Mouse (Mus musculus): ENCODE results near the gene Zbtb43. TPM values are rescaled to one million over a fixed set of nuclear protein-coding genes. Genes with fewer than 3 reads are reported as not detected.

Zbtb43 gene
- polyA plus RNA-seq, 1 experiment from 2014 or later = 27.3 TPM

- 42% methylated on average over 11 of the region's 11 CpGs for WGBS
These were observed 31.2 kb downstream of the Zbtb43 start for GRCm38 (mm10) chr2:33437184-33437583.

GRCm38 (mm10) chr2:33436035-33436580, 32.3 kb downstream of the Zbtb43 start:
- H3K4me1 ChIP-seq = peaks cover 42% of the 10 kb centered on the region
- H3K4me2 ChIP-seq (replicated peaks) = peak overlapping the region; percentile 48
- H3K36me3 ChIP-seq = no peaks in the 10 kb centered on the region
- H3K27me3 ChIP-seq = peaks cover 9% of the 10 kb centered on the region; the same call in 1 of the 2 replicates
- peak overlapping the region; percentile 11; the same call in 1 of the 2 replicates for H3K4me3 ChIP-seq
- peak overlapping the region; percentile 8; the same call in 1 of the 2 replicates for H3K9ac ChIP-seq
- no peak for ATAC-seq (ENCODE audit: low FRiP score)
- H3K27ac ChIP-seq = no peak overlapping the region
- no peaks in the 10 kb centered on the region for H3K9me3 ChIP-seq (replicated peaks)
- WGBS = 8% methylated on average over 16 of the region's 16 CpGs

More at GRCm38 (mm10) chr2:33437184-33437583, 31.2 kb downstream of the Zbtb43 start:
- no peak overlapping the region for H3K27ac ChIP-seq
- peaks cover 9% of the 10 kb centered on the region; the same call in 1 of the 2 replicates for H3K27me3 ChIP-seq
- H3K9ac ChIP-seq = no peak overlapping the region
- no peak for ATAC-seq (ENCODE audit: low FRiP score)
- H3K4me2 ChIP-seq (replicated peaks) = no peak overlapping the region
- no peak overlapping the region for H3K4me3 ChIP-seq
- peaks cover 43% of the 10 kb centered on the region for H3K4me1 ChIP-seq
- H3K9me3 ChIP-seq (replicated peaks) = no peaks in the 10 kb centered on the region
- no peaks in the 10 kb centered on the region for H3K36me3 ChIP-seq

GRCm38 (mm10) chr2:33435036-33435650, 33.2 kb downstream of the Zbtb43 start:
- H3K27me3 ChIP-seq = peaks cover 9% of the 10 kb centered on the region; the same call in 1 of the 2 replicates
- peaks cover 40% of the 10 kb centered on the region for H3K4me1 ChIP-seq
- no peaks in the 10 kb centered on the region for H3K9me3 ChIP-seq (replicated peaks)
- 45% methylated on average over 8 of the region's 8 CpGs for WGBS
- no peak overlapping the region for H3K27ac ChIP-seq
- no peak overlapping the region for H3K9ac ChIP-seq
- H3K36me3 ChIP-seq = no peaks in the 10 kb centered on the region
- no peak overlapping the region for H3K4me3 ChIP-seq
- ATAC-seq (ENCODE audit: low FRiP score) = no peak
- no peak overlapping the region; the same call in 1 of the 2 replicates for H3K4me2 ChIP-seq (replicated peaks)

GRCm38 (mm10) chr2:33432877-33433276, 35.5 kb downstream of the Zbtb43 start:
- 0 out of 2 replicates have a peak, but pooled peaks cover 5% of the 10 kb centered on the region for H3K27me3 ChIP-seq
- H3K9ac ChIP-seq = no peak overlapping the region
- no peak overlapping the region for H3K4me2 ChIP-seq (replicated peaks)
- no peak overlapping the region for H3K4me3 ChIP-seq
- no peak for ATAC-seq (ENCODE audit: low FRiP score)
- WGBS = 63% methylated on average over 5 of the region's 5 CpGs
- no peak overlapping the region for H3K27ac ChIP-seq
- H3K4me1 ChIP-seq = peaks cover 41% of the 10 kb centered on the region
- no peaks in the 10 kb centered on the region for H3K9me3 ChIP-seq (replicated peaks)
- H3K36me3 ChIP-seq = no peaks in the 10 kb centered on the region

- Histone ChIP-seq H3K4me2 (replicated peaks) (peak within 1 kb of the TSS; percentile 83), H3K4me3 (peak within 1 kb of the TSS; percentile 90), H3K27ac (peak within 1 kb of the TSS; percentile 52), H3K4me1 (peaks cover 37% of the 10 kb centered on the region), H3K36me3 (0 out of 2 replicates have a peak, but pooled peaks cover 6% of the 10 kb centered on the region), H3K9me3 (replicated peaks) (no peaks in the 10 kb centered on the region), H3K27me3 (no peaks in the 10 kb centered on the region), H3K9ac (peak within 1 kb of the TSS; percentile 98)
- peak; percentile 64 for ATAC-seq (ENCODE audit: low FRiP score)
- WGBS = under 1% methylated on average over 53 of the region's 102 CpGs
These were observed 37.3 kb downstream of the Zbtb43 start, which contains the start of gene Zbtb34 for GRCm38 (mm10) chr2:33430771-33431699. Gene Zbtb34 (minus strand): TSS chr2:33431324.

GRCm38 (mm10) chr2:33430081-33430770, 38.1 kb downstream of the Zbtb43 start:
- WGBS = 8% methylated on average over 13 of the region's 13 CpGs
- H3K4me2 ChIP-seq (replicated peaks) = peak overlapping the region; percentile 83
- H3K27me3 ChIP-seq = no peaks in the 10 kb centered on the region
- peaks cover 29% of the 10 kb centered on the region for H3K4me1 ChIP-seq
- H3K9me3 ChIP-seq (replicated peaks) = no peaks in the 10 kb centered on the region
- peak overlapping the region; percentile 42; the same call in 1 of the 2 replicates for H3K27ac ChIP-seq
- peak overlapping the region; percentile 98 for H3K9ac ChIP-seq
- H3K4me3 ChIP-seq = peak overlapping the region; percentile 90
- no peak; the same call in 1 of the 2 replicates for ATAC-seq (ENCODE audit: low FRiP score)
- 0 out of 2 replicates have a peak, but pooled peaks cover 7% of the 10 kb centered on the region for H3K36me3 ChIP-seq

- no peak for ATAC-seq (ENCODE audit: low FRiP score)
- Histone ChIP-seq H3K4me2 (replicated peaks) (peak overlapping the region; percentile 83), H3K4me3 (no peak overlapping the region)
These were observed 39.0 kb downstream of the Zbtb43 start for GRCm38 (mm10) chr2:33429339-33429738.

GRCm38 (mm10) chr2:33426640-33427398, 41.5 kb downstream of the Zbtb43 start:
- Histone ChIP-seq H3K27ac (no peak overlapping the region), H3K9ac (peak overlapping the region; percentile 13; the same call in 1 of the 2 replicates), H3K9me3 (replicated peaks) (no peaks in the 10 kb centered on the region), H3K4me1 (peaks cover 26% of the 10 kb centered on the region), H3K36me3 (peaks cover 27% of the 10 kb centered on the region), H3K27me3 (no peaks in the 10 kb centered on the region), H3K4me3 (no peak overlapping the region), H3K4me2 (replicated peaks) (no peak overlapping the region)
- no peak for ATAC-seq (ENCODE audit: low FRiP score)
- WGBS = 55% methylated on average over 10 of the region's 10 CpGs

More at GRCm38 (mm10) chr2:33429339-33429738, 39.0 kb downstream of the Zbtb43 start:
- H3K9ac ChIP-seq = peak overlapping the region; percentile 98; the same call in 1 of the 2 replicates
- no peaks in the 10 kb centered on the region for H3K27me3 ChIP-seq
- H3K27ac ChIP-seq = no peak overlapping the region
- H3K4me1 ChIP-seq = peaks cover 26% of the 10 kb centered on the region
- H3K36me3 ChIP-seq = 0 out of 2 replicates have a peak, but pooled peaks cover 10% of the 10 kb centered on the region
- no peaks in the 10 kb centered on the region for H3K9me3 ChIP-seq (replicated peaks)
- 43% methylated on average over 6 of the region's 6 CpGs for WGBS

GRCm38 (mm10) chr2:33417454-33417853, 50.9 kb downstream of the Zbtb43 start:
- H3K27me3 ChIP-seq = no peaks in the 10 kb centered on the region

GRCm38 (mm10) chr2:33414019-33414418, 54.3 kb downstream of the Zbtb43 start:
- ATAC-seq (ENCODE audit: low FRiP score) = no peak
- Histone ChIP-seq H3K4me2 (replicated peaks) (no peak overlapping the region), H3K36me3 (peaks cover 29% of the 10 kb centered on the region), H3K9me3 (replicated peaks) (no peaks in the 10 kb centered on the region), H3K27me3 (no peaks in the 10 kb centered on the region), H3K27ac (no peak overlapping the region), H3K4me1 (no peaks in the 10 kb centered on the region), H3K4me3 (no peak overlapping the region), H3K9ac (no peak overlapping the region)
- 90% methylated on average over 13 of the region's 13 CpGs for WGBS

More at GRCm38 (mm10) chr2:33417454-33417853, 50.9 kb downstream of the Zbtb43 start:
- Histone ChIP-seq H3K4me3 (no peak overlapping the region), H3K4me2 (replicated peaks) (no peak overlapping the region), H3K9me3 (replicated peaks) (no peaks in the 10 kb centered on the region), H3K36me3 (peaks cover 16% of the 10 kb centered on the region), H3K27ac (no peak overlapping the region), H3K4me1 (no peaks in the 10 kb centered on the region), H3K9ac (no peak overlapping the region)
- no peak for ATAC-seq (ENCODE audit: low FRiP score)
- WGBS = 86% methylated on average over 4 of the region's 4 CpGs

GRCm38 (mm10) chr2:33412111-33412510, 56.2 kb downstream of the Zbtb43 start:
- Histone ChIP-seq H3K9ac (no peak overlapping the region), H3K27ac (no peak overlapping the region), H3K27me3 (no peaks in the 10 kb centered on the region), H3K4me3 (no peak overlapping the region), H3K4me2 (replicated peaks) (no peak overlapping the region), H3K36me3 (peaks cover 38% of the 10 kb centered on the region), H3K9me3 (replicated peaks) (no peaks in the 10 kb centered on the region), H3K4me1 (no peaks in the 10 kb centered on the region)
- WGBS = 89% methylated on average over 14 of the region's 14 CpGs
- no peak for ATAC-seq (ENCODE audit: low FRiP score)
